Mouse (Mus musculus) activated CD4-positive, CD25-positive, alpha-beta regulatory T cell, adult 9 weeks (primary cell): ENCODE data around the gene Mpv17l2. TPM values are rescaled to one million over a fixed set of nuclear protein-coding genes. Genes with fewer than 3 reads are reported as not detected.

Experiments
- polyA plus RNA-seq: library from polyadenylated mRNA; unstranded; fragments of 100-300 nt; shearing (Covaris generic); gene quantifications from one replicate; pipeline ENCODE4 v1.2.1, GENCODE M21; 2017

Mpv17l2 gene
- 14.6 TPM for polyA plus RNA-seq

DNA sequence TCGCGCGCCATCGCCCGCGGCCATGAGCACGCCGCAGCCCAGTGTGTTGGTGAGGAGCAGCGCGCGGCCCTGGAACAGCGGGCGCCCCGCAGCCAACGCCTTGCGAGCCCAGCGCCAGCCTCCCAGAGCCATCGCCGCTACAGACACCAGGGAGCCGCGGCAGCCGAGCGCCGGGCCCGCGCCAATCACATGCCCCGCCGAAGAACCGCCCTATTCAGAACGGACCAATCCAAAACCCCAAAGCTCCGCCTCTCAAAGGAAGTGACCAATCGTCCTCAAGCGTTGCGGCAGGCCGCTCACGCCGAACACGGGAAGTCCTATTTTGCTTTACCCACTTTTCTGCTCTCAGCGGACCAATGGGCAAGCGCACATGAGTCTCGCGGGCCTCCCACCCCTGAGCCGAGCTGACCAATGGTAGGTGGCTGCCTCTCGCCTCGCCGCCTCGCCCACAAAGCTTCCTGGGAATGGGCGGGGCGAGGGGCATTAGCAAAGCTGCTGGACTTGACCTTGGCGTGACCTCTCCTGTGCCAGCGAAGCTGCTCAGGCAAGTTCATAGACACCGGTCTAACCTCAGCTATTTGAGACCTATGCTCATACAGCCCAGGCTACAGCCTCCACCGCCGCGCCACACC is at the start of gene Mpv17l2:
Gene Mpv17l2 (minus strand): TSS at position 172 of the 632 bp plus-strand sequence.

DNA sequence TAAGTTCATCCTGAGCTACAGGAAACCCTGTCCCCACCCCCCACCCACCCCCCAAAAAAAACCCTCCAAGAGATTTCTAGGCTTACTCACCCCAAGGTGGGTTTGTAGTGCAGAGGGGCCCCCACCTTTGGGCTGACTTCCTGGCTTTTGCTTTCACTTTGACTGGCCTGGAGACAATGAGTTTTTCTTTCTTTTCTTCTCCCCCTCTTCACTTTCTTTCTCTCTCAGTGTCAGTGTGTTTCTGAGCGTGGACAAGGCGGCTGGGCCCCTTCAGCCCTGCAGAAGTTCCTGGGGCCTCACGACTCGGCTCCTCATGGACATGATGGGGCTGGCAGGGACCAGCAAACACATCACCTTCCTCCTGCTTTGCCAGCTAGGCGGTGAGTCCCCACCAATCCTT is 47.5 kb upstream of the Mpv17l2 start, which contains the start of gene Il12rb1:
Gene Il12rb1 (plus strand): TSS at position 211 of the 400 bp plus-strand sequence.

DNA sequence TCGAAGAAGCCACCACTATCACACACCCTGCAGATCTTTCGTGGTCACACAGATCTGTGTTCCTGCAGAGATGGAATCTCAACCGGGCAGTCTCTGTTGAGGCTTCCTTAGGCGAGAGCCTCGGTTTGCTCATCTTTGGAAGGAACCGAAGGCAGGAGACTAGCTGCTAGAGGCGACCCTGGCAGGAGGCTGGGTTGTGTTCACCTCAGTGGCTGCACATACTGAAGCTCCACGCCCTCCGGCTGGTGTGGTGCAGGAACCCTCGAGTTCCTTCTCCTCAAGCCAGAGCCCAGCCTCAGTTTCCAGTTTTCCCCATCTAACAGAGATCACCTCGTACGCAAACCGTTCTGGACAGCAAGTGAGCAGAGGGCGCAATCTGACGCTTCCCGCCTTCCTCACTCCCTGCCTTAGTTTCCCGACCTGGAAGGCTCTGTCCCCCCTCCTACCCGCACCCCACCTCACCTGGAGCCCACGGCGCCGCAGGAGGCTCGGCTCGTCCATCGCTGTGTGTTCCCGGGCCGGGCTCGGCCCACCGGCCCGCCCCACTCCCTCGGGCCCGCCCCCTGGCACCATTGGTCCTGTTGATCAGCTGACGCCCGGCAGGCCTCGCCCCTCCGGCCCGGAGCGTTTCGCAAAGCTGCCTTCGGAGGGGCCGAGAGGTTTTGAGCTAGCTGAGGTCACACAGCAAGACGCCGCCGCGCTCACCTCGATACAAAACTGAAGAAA is 43.9 kb upstream of the Mpv17l2 start, which contains the start of gene Mast3:
Gene Mast3 (minus strand): TSS at position 574 of the 726 bp plus-strand sequence.

DNA sequence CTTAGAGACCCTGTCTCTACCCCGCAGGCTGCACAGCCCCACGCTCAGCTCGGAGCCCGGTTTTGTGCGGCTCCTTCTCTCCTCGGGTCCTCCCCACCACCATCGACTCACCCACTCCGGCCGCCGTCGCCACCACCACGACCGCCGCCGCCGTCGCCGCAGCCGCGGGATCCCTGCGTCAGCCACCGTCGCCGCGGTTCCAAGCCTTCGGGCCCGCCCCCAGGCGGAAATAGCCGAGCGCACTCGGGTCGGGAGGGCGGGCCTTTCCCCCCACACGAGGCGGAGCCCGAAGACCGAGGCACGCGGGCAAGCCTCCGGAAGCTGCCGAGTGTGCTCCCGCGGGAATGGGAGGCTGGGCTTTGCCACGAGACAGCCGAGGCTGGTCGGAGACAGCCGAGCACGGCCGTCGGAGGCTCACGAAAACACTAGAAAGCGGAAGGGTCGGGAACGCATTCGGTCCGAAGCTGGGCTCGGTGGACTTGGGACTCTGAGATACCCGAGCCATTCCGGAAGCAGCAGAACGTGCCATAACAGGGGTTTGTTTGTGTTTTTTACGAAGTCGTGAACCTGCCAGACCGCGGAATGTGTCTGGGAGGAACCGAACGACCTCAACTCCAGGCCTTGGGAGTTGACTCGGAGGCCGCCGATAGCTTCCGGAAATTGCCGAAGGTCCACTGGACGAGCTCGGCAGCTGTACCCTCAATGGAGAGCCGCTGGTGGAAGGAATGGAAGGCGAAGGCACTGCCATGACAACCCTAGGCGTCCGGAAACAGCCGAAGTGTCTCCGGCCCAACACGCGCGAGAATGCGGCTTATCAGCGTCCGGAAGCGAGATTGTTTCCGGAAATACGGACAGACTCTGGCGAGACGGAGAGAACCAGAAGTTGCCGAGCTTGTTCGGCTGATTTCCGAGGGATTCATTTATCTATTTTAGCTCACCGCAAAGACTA is 16.0 kb upstream of the Mpv17l2 start, which contains the start of gene Pik3r2:
Gene Pik3r2 (minus strand): TSS at position 218 of the 949 bp plus-strand sequence.

DNA sequence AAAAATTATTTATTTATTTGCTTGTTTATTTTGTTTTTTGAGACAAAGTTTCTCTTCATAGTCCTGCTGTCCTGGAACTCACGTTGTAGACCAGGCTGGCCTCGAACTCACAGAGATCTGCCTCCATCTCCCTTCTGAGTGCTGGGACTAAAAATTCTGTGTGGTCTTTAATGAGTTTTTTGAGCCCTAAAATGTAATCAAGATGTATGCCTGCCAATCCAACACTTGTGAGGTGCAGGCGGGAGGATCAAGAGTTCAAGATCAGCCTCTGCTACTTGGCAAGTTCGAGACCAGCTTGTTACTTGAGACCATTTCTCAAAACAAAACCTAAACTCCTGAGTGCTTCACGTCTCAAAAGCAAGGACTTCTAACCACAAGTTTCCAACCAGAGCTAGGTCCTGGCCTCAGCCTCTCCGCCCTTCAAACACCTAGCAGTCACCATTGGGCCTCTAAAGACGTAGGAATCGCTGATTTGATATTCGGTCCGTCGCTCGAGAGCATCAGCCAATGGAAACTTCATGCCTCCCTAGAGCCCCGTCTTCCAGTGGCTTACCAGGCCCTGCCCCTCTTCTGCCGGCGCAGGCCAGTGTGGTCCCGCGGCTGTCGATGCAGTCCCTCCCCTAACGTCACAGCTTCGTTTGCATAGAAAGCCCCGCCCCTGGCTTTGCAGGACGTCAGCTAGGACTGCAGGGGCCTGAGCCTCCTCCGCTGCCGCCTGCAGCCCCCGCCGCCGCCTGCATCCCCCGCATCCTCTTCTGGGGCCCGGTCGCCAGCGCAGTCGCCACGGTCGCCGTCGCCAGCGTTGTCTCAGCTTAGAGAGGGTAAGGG is 6.5 kb downstream of the Mpv17l2 start, which contains the start of gene Rab3a:
Gene Rab3a (plus strand): TSS at position 637 of the 828 bp plus-strand sequence.

DNA sequence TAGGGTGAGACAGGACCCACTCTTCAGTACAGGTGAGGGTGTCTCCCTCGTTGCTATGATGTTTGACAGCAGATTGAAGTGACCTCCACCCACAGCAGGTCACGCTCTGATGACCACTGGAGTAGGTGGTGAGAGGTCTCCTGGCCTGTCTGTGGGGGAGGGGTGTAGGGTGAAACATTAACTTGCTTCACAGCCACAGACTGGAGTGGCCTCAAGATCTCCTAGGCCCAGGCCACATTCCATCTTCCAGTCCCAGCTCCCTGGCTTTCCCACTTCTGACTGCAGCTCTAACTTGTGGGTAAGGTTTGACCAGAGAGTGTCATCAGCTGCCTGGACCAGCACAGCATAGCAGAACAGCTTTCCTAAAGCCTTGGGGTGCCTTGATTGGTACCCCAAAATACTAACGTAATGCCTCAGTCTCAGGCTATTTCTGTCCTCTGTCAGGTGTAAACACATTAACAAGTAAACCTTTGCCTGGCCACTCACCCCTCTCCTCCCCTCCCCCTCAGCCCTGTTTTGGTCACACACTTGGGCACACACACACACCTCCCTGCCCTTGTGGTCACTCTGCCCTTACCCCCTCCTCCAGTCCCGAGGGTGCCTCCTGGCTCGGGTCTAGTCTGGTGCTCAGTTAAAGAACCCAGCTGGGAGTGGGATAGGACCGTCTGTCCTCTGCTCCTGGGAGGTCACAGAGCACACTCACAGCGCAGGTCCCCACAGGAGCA is 37.1 kb downstream of the Mpv17l2 start, which contains the start of gene Pde4c:
Gene Pde4c (plus strand): TSS at position 235 of the 725 bp plus-strand sequence.

DNA sequence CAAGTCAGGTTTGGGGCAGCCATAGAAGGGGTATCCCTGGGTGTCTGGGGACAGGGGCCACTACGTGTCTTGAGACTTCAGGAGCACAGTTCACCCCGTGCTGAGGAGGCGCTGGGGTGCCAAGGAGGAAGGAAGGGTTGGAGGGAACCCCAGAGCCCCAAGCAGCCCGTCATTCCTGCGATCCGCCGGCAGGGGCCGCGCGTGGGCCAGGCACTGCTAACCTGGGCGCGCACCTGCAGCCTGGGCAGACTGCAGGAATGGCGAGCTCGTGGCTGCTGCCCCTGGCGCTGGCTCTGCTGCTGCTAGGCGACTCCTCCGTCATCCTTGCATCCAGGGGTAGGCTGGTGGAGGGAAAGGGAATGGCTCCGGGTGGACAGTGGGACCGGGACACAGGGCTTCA is 42.4 kb downstream of the Mpv17l2 start, which contains the start of gene Gm3336:
Gene Gm3336 (plus strand): TSS at position 247 of the 400 bp plus-strand sequence.

Other genes with a start within 250 kb of the Mpv17l2 start
- 429 TPM for gene Fkbp8, start 233.2 kb downstream of the Mpv17l2 start, polyA plus RNA-seq
- gene Kxd1, start 233.0 kb downstream of the Mpv17l2 start, polyA plus RNA-seq, result 94.0 TPM
- gene Ell, start 221.5 kb downstream of the Mpv17l2 start, polyA plus RNA-seq, result 41.2 TPM
- gene Isyna1, start 166.6 kb downstream of the Mpv17l2 start, polyA plus RNA-seq, result 71.1 TPM
- 17.3 TPM for gene Ssbp4, start 152.1 kb downstream of the Mpv17l2 start, polyA plus RNA-seq
- 0.33 TPM for gene Lrrc25, start 144.8 kb downstream of the Mpv17l2 start, polyA plus RNA-seq
- gene Gdf15, start 128.5 kb downstream of the Mpv17l2 start, polyA plus RNA-seq, result not detected
- 8.9 TPM for gene Pgpep1, start 100.6 kb downstream of the Mpv17l2 start, polyA plus RNA-seq
- gene Lsm4, start 87.7 kb downstream of the Mpv17l2 start, polyA plus RNA-seq, result 297 TPM
- 18.4 TPM for gene Jund, start 62.0 kb downstream of the Mpv17l2 start, polyA plus RNA-seq
- 0.13 TPM for gene Iqcn, start 57.5 kb downstream of the Mpv17l2 start, polyA plus RNA-seq
- not detected for gene Gm3336, start 42.4 kb downstream of the Mpv17l2 start, polyA plus RNA-seq
- gene Pde4c, start 37.2 kb downstream of the Mpv17l2 start, polyA plus RNA-seq, result 0.61 TPM
- 11.2 TPM for gene Rab3a, start 6.3 kb downstream of the Mpv17l2 start, polyA plus RNA-seq
- 19.7 TPM for gene Pik3r2, start 15.8 kb upstream of the Mpv17l2 start, polyA plus RNA-seq
- gene Mast3, start 44.1 kb upstream of the Mpv17l2 start, polyA plus RNA-seq, result 74.1 TPM
- gene Il12rb1, start 47.5 kb upstream of the Mpv17l2 start, polyA plus RNA-seq, result 82.1 TPM
- 4.3 TPM for gene Arrdc2, start 78.8 kb upstream of the Mpv17l2 start, polyA plus RNA-seq
- gene Kcnn1, start 102.3 kb upstream of the Mpv17l2 start, polyA plus RNA-seq, result not detected
- 81.6 TPM for gene Ccdc124, start 113.0 kb upstream of the Mpv17l2 start, polyA plus RNA-seq
- not detected for gene Slc5a5, start 131.8 kb upstream of the Mpv17l2 start, polyA plus RNA-seq
- 7,116 TPM for gene Rpl18a, start 136.5 kb upstream of the Mpv17l2 start, polyA plus RNA-seq
- gene Map1s, start 145.0 kb upstream of the Mpv17l2 start, polyA plus RNA-seq, result 45.8 TPM